Mouse (Mus musculus): ENCODE results near the gene Adamts2.

GRCm38 (mm10) chr11:50571448-50571847 lies 30.4 kb upstream of the Adamts2 start:
- no peak for TF ChIP-seq CTCF (IDR thresholded peaks at IDR 0.05; ENCODE audit: low read depth, low read length)
- no peak for TF ChIP-seq POLR2A (IDR thresholded peaks at IDR 0.05; ENCODE audit: extremely low read depth, insufficient read depth, low read length)
